Mouse (Mus musculus) ovary, adult 18-20 months (tissue): ENCODE measurements around the gene Scn4b.

Source experiments
- DNase-seq: peaks from one replicate; pipeline ENCODE4 v3.0.0; 2022; ENCODE audit warnings: low spot score, mixed read lengths

The Scn4b gene

GRCm38 (mm10) chr9:45138191-45139032 lies at the start of gene Scn4b:
Gene Scn4b (plus strand): TSS chr9:45138395.
- DNase-seq: no peak

GRCm38 (mm10) chr9:45090811-45091210 lies 47.4 kb upstream of the Scn4b start:
- DNase-seq: no peak

GRCm38 (mm10) chr9:45092641-45093040 lies 45.6 kb upstream of the Scn4b start:
- DNase-seq: no peak

- DNase-seq: no peak
Observed at GRCm38 (mm10) chr9:45095149-45095937, 42.9 kb upstream of the Scn4b start.

- no peak for DNase-seq
Observed at GRCm38 (mm10) chr9:45097877-45098276, 40.3 kb upstream of the Scn4b start.

- DNase-seq: no peak
Observed at GRCm38 (mm10) chr9:45098426-45098825, 39.8 kb upstream of the Scn4b start.

- no peak for DNase-seq
Observed at GRCm38 (mm10) chr9:45102528-45102927, 35.7 kb upstream of the Scn4b start.

- DNase-seq: no peak
Observed at GRCm38 (mm10) chr9:45103211-45103979, 34.8 kb upstream of the Scn4b start.

GRCm38 (mm10) chr9:45105596-45106374 lies 32.4 kb upstream of the Scn4b start:
- no peak for DNase-seq

- DNase-seq: no peak
Observed at GRCm38 (mm10) chr9:45115706-45116105, 22.5 kb upstream of the Scn4b start.

- DNase-seq: no peak
Observed at GRCm38 (mm10) chr9:45116819-45117218, 21.4 kb upstream of the Scn4b start.

- DNase-seq: no peak
Observed at GRCm38 (mm10) chr9:45117741-45118431, 20.3 kb upstream of the Scn4b start, which contains the start of gene Scn2b. Gene Scn2b (plus strand): TSS chr9:45117782.

GRCm38 (mm10) chr9:45118552-45118951 lies 19.6 kb upstream of the Scn4b start:
- DNase-seq: no peak

GRCm38 (mm10) chr9:45119316-45119953 lies 18.8 kb upstream of the Scn4b start:
- no peak for DNase-seq

GRCm38 (mm10) chr9:45119954-45120530 lies 18.2 kb upstream of the Scn4b start:
- no peak for DNase-seq

GRCm38 (mm10) chr9:45120567-45120966 lies 17.6 kb upstream of the Scn4b start:
- no peak for DNase-seq

- DNase-seq: no peak
Observed at GRCm38 (mm10) chr9:45121001-45121400, 17.2 kb upstream of the Scn4b start.

- no peak for DNase-seq
Observed at GRCm38 (mm10) chr9:45121769-45122168, 16.4 kb upstream of the Scn4b start.

GRCm38 (mm10) chr9:45122209-45122761 lies 15.9 kb upstream of the Scn4b start:
- no peak for DNase-seq

GRCm38 (mm10) chr9:45125211-45125610 lies 13.0 kb upstream of the Scn4b start:
- no peak for DNase-seq
